Mouse (Mus musculus) intestine, embryonic 15.5 days (tissue): Measurements from ENCODE around the gene Upk1b. TPM values are rescaled to one million over a fixed set of nuclear protein-coding genes. Genes with fewer than 3 reads are reported as not detected.
"Not testable (repeated sequence)": the region's sequence is repeated elsewhere in the genome, so short reads cannot be mapped to it uniquely, and the experiment has no call there.

Experiments used
- ATAC-seq: fragments of 200-750 bp; cut with Nextera tagmentation; 2 replicates; pipeline ENCODE4 v1.8.0; 2017; ENCODE audit warnings: moderate TSS enrichment, moderate library complexity
- H3K27ac ChIP-seq: fragments of 300-500 bp; sonication (generic); 2 replicates; pipeline ENCODE4 v1.5.1; 2015; ENCODE audit warnings: mild to moderate bottlenecking, inconsistent platforms
- H3K27me3 ChIP-seq: fragments of 300-500 bp; sonication (generic); replicated peaks from 2 replicates; pipeline ENCODE4 v1.6.1; 2015; ENCODE audit warnings: inconsistent platforms
- H3K36me3 ChIP-seq: fragments of 300-500 bp; sonication (generic); 2 replicates; pipeline ENCODE4 v1.6.1; 2015; ENCODE audit warnings: inconsistent platforms
- H3K4me1 ChIP-seq: fragments of 300-500 bp; sonication (generic); replicated peaks from 2 replicates; pipeline ENCODE4 v1.6.1; 2015; ENCODE audit warnings: inconsistent platforms
- H3K4me2 ChIP-seq: fragments of 300-500 bp; sonication (generic); replicated peaks from 2 replicates; pipeline ENCODE4 v1.6.1; 2015; ENCODE audit warnings: mild to moderate bottlenecking, inconsistent platforms
- H3K4me3 ChIP-seq: fragments of 300-500 bp; sonication (generic); replicated peaks from 2 replicates; pipeline ENCODE4 v1.5.1; 2015; ENCODE audit warnings: inconsistent platforms
- H3K9ac ChIP-seq: fragments of 300-500 bp; sonication (generic); 2 replicates; pipeline ENCODE4 v1.6.1; 2015; ENCODE audit warnings: inconsistent platforms
- H3K9me3 ChIP-seq: fragments of 300-500 bp; sonication (generic); 2 replicates; pipeline ENCODE4 v1.6.1; 2016; ENCODE audit warnings: inconsistent platforms
- WGBS: fragments of 180-500 bp; shearing (Covaris S2); methylation state at CpG from one replicate; pipeline ENCODE4 v1.1.7; 2015; 5-methylcytosine and 5-hydroxymethylcytosine counted together
- polyA plus RNA-seq: library from polyadenylated mRNA; unstranded; fragments of >200 nt; fragmentation: Nextera tagmentation; extraction: Ambion mirVana; gene quantifications from 2 replicates; pipeline ENCODE4 v1.2.1, GENCODE M21; 2015

Gene Upk1b
- 14.4 and 16.8 TPM in 2 replicates for polyA plus RNA-seq

- Histone ChIP-seq H3K27ac (no peak within 1 kb of the TSS), H3K9ac (no peak within 1 kb of the TSS), H3K4me2 (peak within 1 kb of the TSS; percentile 12; the same call in 1 of the 2 replicates), H3K4me1 (0 out of 2 replicates have a peak, but pooled peaks cover 3% of the 10 kb centered on the region), H3K9me3 (no peaks in the 10 kb centered on the region), H3K36me3 (no peaks in the 10 kb centered on the region), H3K4me3 (no peak within 1 kb of the TSS), H3K27me3 (no peaks in the 10 kb centered on the region)
- WGBS: 16% methylated on average over 10 of the region's 10 CpGs
- peak; percentile 58 for ATAC-seq
These were observed at the start of gene Upk1b for GRCm38 (mm10) chr16:38800091-38800490. Upk1b (minus strand) TSS chr16:38800328.

GRCm38 (mm10) chr16:38828649-38829048, 28.5 kb upstream of the Upk1b start, which contains the start of gene 4930435E12Rik:
4930435E12Rik (minus strand) TSS chr16:38828749.
- no peak for ATAC-seq
- Histone ChIP-seq H3K27me3 (no peaks in the 10 kb centered on the region), H3K27ac (no peak within 1 kb of the TSS), H3K9ac (no peak within 1 kb of the TSS), H3K4me1 (no peaks in the 10 kb centered on the region), H3K9me3 (no peaks in the 10 kb centered on the region), H3K4me3 (no peak within 1 kb of the TSS), H3K36me3 (no peaks in the 10 kb centered on the region), H3K4me2 (no peak within 1 kb of the TSS)
- 89% methylated on average over 3 of the region's 3 CpGs for WGBS

DNA sequence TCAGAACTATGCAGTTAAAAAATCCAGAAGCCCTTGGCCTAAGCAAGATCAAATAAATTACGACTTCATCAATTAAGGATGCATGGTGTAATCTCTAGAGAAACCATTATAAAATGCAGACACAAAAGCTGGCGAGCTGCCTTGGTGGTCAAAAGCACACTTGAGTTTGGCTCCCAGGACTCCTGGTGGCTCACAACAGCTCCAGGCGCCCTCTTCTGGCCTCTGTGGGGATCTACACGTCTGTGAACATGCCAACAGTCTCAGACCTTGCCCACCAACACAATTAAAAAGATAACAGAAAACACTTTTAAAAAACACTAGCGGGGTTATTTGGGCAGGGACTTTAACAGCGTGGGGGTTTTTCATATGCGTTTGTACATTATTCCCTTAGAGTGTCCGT, 12.4 kb upstream of the Upk1b start:
- H3K36me3 ChIP-seq: no peaks in the 10 kb centered on the region
- WGBS: 35% methylated on average over 8 of the region's 8 CpGs
- H3K9ac ChIP-seq: no peak overlapping the region
- no peaks in the 10 kb centered on the region for H3K27me3 ChIP-seq
- H3K4me3 ChIP-seq: no peak overlapping the region
- H3K4me1 ChIP-seq: no peaks in the 10 kb centered on the region
- no peak overlapping the region for H3K27ac ChIP-seq
- H3K4me2 ChIP-seq: no peak overlapping the region
- peak; percentile 21; the same call in 1 of the 2 replicates for ATAC-seq
- H3K9me3 ChIP-seq: no peaks in the 10 kb centered on the region

DNA sequence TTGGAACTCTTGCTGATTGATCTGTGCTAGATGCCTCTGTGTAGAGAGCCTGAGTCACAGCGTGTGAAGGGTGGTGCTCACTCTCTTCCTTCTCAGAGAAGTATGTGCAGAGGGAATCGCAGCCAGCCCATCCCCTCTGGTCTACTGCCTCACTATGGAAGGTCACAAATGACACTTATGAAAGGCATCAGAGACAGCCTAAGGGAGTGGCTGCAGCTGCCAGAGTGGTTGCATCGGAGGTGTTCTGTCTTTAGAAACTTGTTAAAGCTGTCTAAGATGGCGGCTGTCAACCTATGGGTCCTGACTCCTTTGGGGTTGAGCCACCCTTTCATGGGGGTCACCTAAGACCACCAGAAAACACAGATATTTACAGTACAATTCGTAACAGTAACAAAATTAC, 10.1 kb upstream of the Upk1b start:
- Histone ChIP-seq H3K4me3 (no peak overlapping the region), H3K4me1 (no peaks in the 10 kb centered on the region), H3K36me3 (no peaks in the 10 kb centered on the region), H3K4me2 (no peak overlapping the region), H3K9ac (no peak overlapping the region), H3K27me3 (no peaks in the 10 kb centered on the region), H3K9me3 (no peaks in the 10 kb centered on the region), H3K27ac (no peak overlapping the region)
- ATAC-seq: 0 out of 2 replicates have a peak, but pooled peaks have one; percentile 17
- WGBS: 68% methylated on average over 5 of the region's 5 CpGs

- H3K4me1 ChIP-seq, H3K27me3 ChIP-seq, H3K9me3 ChIP-seq, H3K27ac ChIP-seq, H3K4me2 ChIP-seq, H3K4me3 ChIP-seq, H3K9ac ChIP-seq, H3K36me3 ChIP-seq, ATAC-seq: not testable (repeated sequence)
- WGBS: 94% methylated on average over 5 of the region's 5 CpGs
These were observed 7.7 kb upstream of the Upk1b start for GRCm38 (mm10) chr16:38807796-38808195.

DNA sequence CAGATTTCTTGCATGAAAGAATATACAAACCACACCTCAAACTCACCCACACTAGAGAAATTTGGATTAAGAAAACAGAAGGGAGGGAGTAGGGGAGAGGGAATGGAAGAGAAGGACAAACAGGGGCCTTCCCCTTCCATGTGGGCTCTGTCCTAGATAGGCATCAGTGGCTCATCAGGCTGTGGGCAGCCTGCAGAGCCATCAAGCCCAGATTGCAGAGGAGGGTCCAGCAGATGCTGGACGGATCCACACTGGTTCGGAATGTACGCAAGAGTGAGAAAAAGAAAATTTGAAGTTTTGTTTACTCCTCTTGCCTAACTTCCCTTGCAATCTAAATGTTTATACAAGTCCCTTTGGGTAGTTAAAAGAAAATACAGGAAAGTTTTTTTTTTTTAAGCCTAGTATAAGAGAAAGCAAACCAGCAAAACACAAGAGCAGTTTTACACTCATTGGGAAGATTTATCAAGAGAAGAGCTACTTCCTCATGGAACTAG, 1.1 kb downstream of the Upk1b start:
- no peaks in the 10 kb centered on the region for H3K36me3 ChIP-seq
- no peak for ATAC-seq
- WGBS: 63% methylated on average over 3 of the region's 3 CpGs

DNA sequence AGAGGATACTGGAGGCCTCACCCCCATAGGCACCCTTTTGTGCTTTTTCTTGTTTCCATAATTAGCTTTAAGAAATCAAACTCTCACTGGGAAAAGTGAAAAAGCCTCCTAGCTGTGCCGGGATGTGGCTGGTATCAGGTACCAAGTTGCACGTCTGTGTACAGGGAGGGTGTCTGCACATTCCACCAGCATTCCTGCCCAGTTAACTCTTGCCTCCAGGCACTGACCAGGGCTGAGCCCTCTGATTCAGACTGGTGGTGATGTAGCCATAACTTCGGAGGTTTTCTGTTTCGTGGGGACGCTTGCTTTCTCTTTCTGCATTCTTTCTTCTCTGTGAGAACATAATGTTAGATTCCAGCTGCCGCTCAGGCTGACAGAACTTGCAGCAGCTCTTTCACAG, 7.0 kb downstream of the Upk1b start:
- Histone ChIP-seq H3K9me3 (no peaks in the 10 kb centered on the region), H3K4me3 (no peak overlapping the region), H3K27ac (no peak overlapping the region), H3K4me2 (no peak overlapping the region), H3K9ac (no peak overlapping the region), H3K27me3 (no peaks in the 10 kb centered on the region), H3K36me3 (no peaks in the 10 kb centered on the region), H3K4me1 (no peaks in the 10 kb centered on the region)
- ATAC-seq: peak; percentile 62; the same call in 1 of the 2 replicates
- 45% methylated on average over 6 of the region's 6 CpGs for WGBS

More for the DNA sequence above, 1.1 kb downstream of the Upk1b start:
- H3K27me3 ChIP-seq: no peaks in the 10 kb centered on the region
- H3K4me1 ChIP-seq: 0 out of 2 replicates have a peak, but pooled peaks cover 3% of the 10 kb centered on the region
- H3K4me3 ChIP-seq: no peak overlapping the region
- no peaks in the 10 kb centered on the region for H3K9me3 ChIP-seq
- H3K9ac ChIP-seq: no peak overlapping the region
- H3K27ac ChIP-seq: no peak overlapping the region
- no peak overlapping the region for H3K4me2 ChIP-seq

GRCm38 (mm10) chr16:38789966-38790365, 10.2 kb downstream of the Upk1b start:
- peak; percentile 66; the same call in 1 of the 2 replicates for ATAC-seq
- Histone ChIP-seq H3K4me3 (no peak overlapping the region), H3K27ac (no peak overlapping the region), H3K4me2 (no peak overlapping the region), H3K9me3 (no peaks in the 10 kb centered on the region), H3K9ac (no peak overlapping the region), H3K36me3 (no peaks in the 10 kb centered on the region), H3K27me3 (no peaks in the 10 kb centered on the region), H3K4me1 (no peaks in the 10 kb centered on the region)
- 63% methylated on average over 3 of the region's 3 CpGs for WGBS

- no peaks in the 10 kb centered on the region for H3K27me3 ChIP-seq
- H3K4me3 ChIP-seq: no peak overlapping the region
- no peak overlapping the region for H3K9ac ChIP-seq
- H3K9me3 ChIP-seq: no peaks in the 10 kb centered on the region
- WGBS: 85% methylated on average over 2 of the region's 2 CpGs
- H3K36me3 ChIP-seq: no peaks in the 10 kb centered on the region
- H3K4me2 ChIP-seq: no peak overlapping the region
- H3K4me1 ChIP-seq: no peaks in the 10 kb centered on the region
- ATAC-seq: no peak
- H3K27ac ChIP-seq: no peak overlapping the region
These were observed 11.1 kb downstream of the Upk1b start for GRCm38 (mm10) chr16:38789016-38789415.

GRCm38 (mm10) chr16:38785301-38785700, 14.8 kb downstream of the Upk1b start:
- no peaks in the 10 kb centered on the region for H3K4me1 ChIP-seq
- no peak overlapping the region for H3K4me2 ChIP-seq
- H3K36me3 ChIP-seq: no peaks in the 10 kb centered on the region
- no peaks in the 10 kb centered on the region for H3K9me3 ChIP-seq
- H3K27ac ChIP-seq: no peak overlapping the region
- H3K9ac ChIP-seq: no peak overlapping the region
- no peaks in the 10 kb centered on the region for H3K27me3 ChIP-seq
- ATAC-seq: no peak
- H3K4me3 ChIP-seq: no peak overlapping the region
- 78% methylated on average over 7 of the region's 7 CpGs for WGBS

DNA sequence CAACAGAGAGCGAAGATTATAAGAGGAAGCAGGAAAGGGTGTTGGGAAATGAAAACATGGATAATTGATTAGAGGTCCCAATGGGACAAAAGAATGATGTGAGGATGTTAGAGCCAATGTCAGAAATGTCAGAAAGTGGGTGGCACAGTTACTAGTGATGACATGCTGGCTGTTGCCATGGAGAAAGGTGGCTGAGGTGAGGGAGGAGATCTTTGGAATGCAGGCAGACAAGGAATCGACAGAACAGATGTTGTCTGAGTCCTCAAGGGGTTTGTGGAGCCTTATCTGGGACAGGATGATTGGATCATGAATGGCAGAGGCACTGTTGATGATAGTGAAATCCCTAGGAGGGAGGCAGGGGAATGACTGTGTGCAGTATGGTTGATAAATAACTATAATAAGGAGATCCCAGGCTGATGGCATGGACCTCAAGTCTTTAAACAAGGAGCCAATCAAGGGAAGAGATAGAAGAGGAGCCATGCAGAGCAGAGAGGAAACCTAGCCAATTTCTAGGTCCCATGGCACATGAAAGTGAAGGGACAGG, 17.5 kb downstream of the Upk1b start:
- Histone ChIP-seq H3K27ac (no peak overlapping the region), H3K4me1 (no peaks in the 10 kb centered on the region), H3K4me3 (no peak overlapping the region), H3K9me3 (no peaks in the 10 kb centered on the region), H3K9ac (no peak overlapping the region), H3K36me3 (no peaks in the 10 kb centered on the region), H3K4me2 (no peak overlapping the region), H3K27me3 (no peaks in the 10 kb centered on the region)
- 48% methylated on average over 2 of the region's 2 CpGs for WGBS
- ATAC-seq: peak; percentile 61

GRCm38 (mm10) chr16:38781946-38782345, 18.2 kb downstream of the Upk1b start:
- no peaks in the 10 kb centered on the region for H3K36me3 ChIP-seq

DNA sequence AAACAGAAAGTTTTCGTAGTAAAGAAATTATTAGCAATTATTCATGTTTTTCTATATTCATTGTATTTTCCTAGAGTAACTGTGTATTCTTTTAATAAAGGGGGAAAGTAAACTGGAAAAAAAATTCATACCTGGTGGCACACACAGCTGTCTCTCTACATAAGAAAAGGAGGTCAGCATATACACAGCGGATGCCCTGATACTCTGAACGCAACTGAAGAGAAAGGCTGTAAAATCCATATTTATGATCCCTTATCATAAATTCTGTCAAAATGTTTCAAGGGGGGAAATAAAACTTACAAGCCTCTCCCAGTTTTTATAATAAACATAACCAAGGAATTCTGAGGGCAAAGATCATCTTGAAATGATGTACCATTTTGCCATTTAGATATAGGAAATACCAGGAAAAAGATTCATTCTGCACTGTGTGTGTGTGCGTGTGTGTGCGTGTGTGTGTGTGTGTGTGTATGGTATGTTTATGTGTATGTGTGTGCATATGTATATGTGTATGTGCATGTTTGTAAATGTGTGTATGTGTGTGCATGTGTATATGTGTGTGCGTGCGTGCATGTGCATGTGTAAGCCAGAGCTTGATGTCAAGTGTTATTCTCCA, 19.1 kb downstream of the Upk1b start:
- Histone ChIP-seq H3K36me3 (no peaks in the 10 kb centered on the region), H3K9ac (no peak overlapping the region), H3K4me2 (no peak overlapping the region), H3K9me3 (no peaks in the 10 kb centered on the region), H3K27ac (no peak overlapping the region), H3K4me3 (no peak overlapping the region), H3K4me1 (no peaks in the 10 kb centered on the region), H3K27me3 (no peaks in the 10 kb centered on the region)
- WGBS: 85% methylated on average over 7 of the region's 7 CpGs
- ATAC-seq: peak; percentile 73

More at GRCm38 (mm10) chr16:38781946-38782345, 18.2 kb downstream of the Upk1b start:
- Histone ChIP-seq H3K27ac (no peak overlapping the region), H3K27me3 (no peaks in the 10 kb centered on the region), H3K9me3 (no peaks in the 10 kb centered on the region), H3K4me3 (no peak overlapping the region), H3K4me2 (no peak overlapping the region), H3K9ac (no peak overlapping the region), H3K4me1 (no peaks in the 10 kb centered on the region)
- 60% methylated on average over 2 of the region's 2 CpGs for WGBS
- ATAC-seq: no peak
